12 mouse cellular contexts compared by ENCODE assay signal in genomic region chr14:123967996-123968395, GRCm38 (mm10).
"Had no signal": no experiment of that assay in that cellular context is flagged by ENCODE, and none has a peak within 500 bp of the region (broad histone marks: within the 10 kb centered on the region; RNA-seq: fewer than 3 reads in every experiment).

No protein-coding gene starts in this region.

- ATAC-seq: liver, embryonic 12.5 days; midbrain, embryonic 16.5 days had no signal

- H3K27ac ChIP-seq: limb, embryonic 15.5 days; liver, embryonic 12.5 days; midbrain, embryonic 12.5 days had no signal

- DNase-seq: kidney, postnatal 10 days; lung, embryonic 14.5 days; lung, postnatal 10 days; lung, postnatal 4 days; right cerebral cortex, postnatal 4 days; spleen, adult 18-20 months; thymus, adult 18-20 months; thymus, postnatal 14 days had no signal

- H3K9ac ChIP-seq: limb, embryonic 15.5 days; liver, embryonic 12.5 days; lung, embryonic 14.5 days; midbrain, embryonic 12.5 days had no signal

- H3K4me2 ChIP-seq: limb, embryonic 15.5 days; liver, embryonic 12.5 days; lung, embryonic 14.5 days; midbrain, embryonic 12.5 days had no signal

- H3K4me3 ChIP-seq: limb, embryonic 15.5 days; liver, embryonic 12.5 days; midbrain, embryonic 12.5 days had no signal

- H3K4me1 ChIP-seq: limb, embryonic 15.5 days; liver, embryonic 12.5 days; midbrain, embryonic 12.5 days had no signal

- H3K27me3 ChIP-seq: limb, embryonic 15.5 days; liver, embryonic 12.5 days; midbrain, embryonic 12.5 days had no signal

- H3K9me3 ChIP-seq: limb, embryonic 15.5 days; liver, embryonic 12.5 days; midbrain, embryonic 12.5 days had no signal

- H3K36me3 ChIP-seq: limb, embryonic 15.5 days; liver, embryonic 12.5 days; midbrain, embryonic 12.5 days had no signal
